ENCODE assay signal across 11 mouse cellular contexts in the genomic region with DNA sequence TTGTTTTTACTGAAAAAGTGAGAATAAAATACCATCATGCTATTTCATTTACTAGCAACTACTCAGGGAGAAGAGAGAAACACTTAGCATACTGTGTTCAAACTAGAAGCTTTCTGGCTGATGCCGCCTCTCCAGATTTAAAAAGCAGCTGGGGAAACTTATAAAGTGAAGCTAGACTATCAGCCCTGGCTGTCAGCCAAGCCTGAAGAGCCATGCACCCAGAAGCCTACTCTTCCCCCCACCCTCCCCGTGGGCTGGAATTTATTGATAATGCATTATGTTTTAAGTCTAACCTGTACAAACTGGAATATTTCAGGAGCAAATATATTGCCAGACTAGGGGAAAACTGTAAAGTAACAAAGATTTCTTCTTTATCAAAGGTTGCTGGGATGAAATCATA. TPM values are rescaled to one million over a fixed set of nuclear protein-coding genes. Genes with fewer than 3 reads are reported as not detected.
DNase-seq lines count a peak whose midpoint lies in the region; ATAC-seq and TF ChIP-seq lines count a peak whose summit lies in the region.
"Had no signal": no experiment of that assay in that cellular context is flagged by ENCODE, and none has a peak within 500 bp of the region (broad histone marks: within the 10 kb centered on the region; RNA-seq: fewer than 3 reads in every experiment).

No protein-coding gene starts in this region.

- no peak overlapping the region for H3K9ac ChIP-seq in midbrain, embryonic 14.5 days (replicated peaks; ENCODE audit: low read length)
- H3K9ac ChIP-seq in liver, postnatal 0 days (replicated peaks), result no peak overlapping the region
- H3K9ac ChIP-seq: intestine, embryonic 15.5 days had no signal

- no peak for TF ChIP-seq POLR2A in brain, embryonic 14.5 days (IDR thresholded peaks at IDR 0.05; ENCODE audit: borderline replicate concordance, extremely low read depth, insufficient read depth, insufficient read length, poor library complexity, severe bottlenecking)

- no peaks in the 10 kb centered on the region for H3K36me3 ChIP-seq in midbrain, embryonic 14.5 days (ENCODE audit: control insufficient read depth, insufficient read depth, low read length)
- H3K36me3 ChIP-seq in midbrain, embryonic 10.5 days, result no peaks in the 10 kb centered on the region
- no peaks in the 10 kb centered on the region for H3K36me3 ChIP-seq in liver, postnatal 0 days (replicated peaks; ENCODE audit: insufficient read depth, low read length)
- H3K36me3 ChIP-seq: intestine, embryonic 15.5 days had no signal

- no peak for TF ChIP-seq CTCF in brain, embryonic 14.5 days (IDR thresholded peaks at IDR 0.05; ENCODE audit: borderline replicate concordance, extremely low read depth, insufficient read depth, insufficient read length)
- TF ChIP-seq CTCF in liver, postnatal 0 days (IDR thresholded peaks at IDR 0.05; ENCODE audit: low read depth), result no peak

- no peak for ATAC-seq in midbrain, embryonic 14.5 days (ENCODE audit: low FRiP score, low TSS enrichment)
- ATAC-seq in liver, postnatal 0 days, result no peak
- ATAC-seq: intestine, embryonic 15.5 days had no signal

- no peak overlapping the region for H3K27ac ChIP-seq in midbrain, embryonic 14.5 days (replicated peaks; ENCODE audit: low read depth, low read length)
- no peak overlapping the region for H3K27ac ChIP-seq in midbrain, embryonic 10.5 days (replicated peaks)
- no peak overlapping the region for H3K27ac ChIP-seq in liver, postnatal 0 days (ENCODE audit: low read depth)
- H3K27ac ChIP-seq: intestine, embryonic 15.5 days had no signal

- H3K4me2 ChIP-seq in midbrain, embryonic 14.5 days (ENCODE audit: low read length), result peak overlapping the region; percentile 29; the same call in 1 of the 2 replicates
- H3K4me2 ChIP-seq in liver, postnatal 0 days (ENCODE audit: low read depth, low read length), result no peak overlapping the region
- H3K4me2 ChIP-seq: intestine, embryonic 15.5 days had no signal

- H3K4me1 ChIP-seq in midbrain, embryonic 14.5 days (ENCODE audit: control insufficient read depth, insufficient read depth, low read length), result no peaks in the 10 kb centered on the region
- peaks cover 9% of the 10 kb centered on the region for H3K4me1 ChIP-seq in midbrain, embryonic 10.5 days
- no peaks in the 10 kb centered on the region for H3K4me1 ChIP-seq in liver, postnatal 0 days (ENCODE audit: insufficient read depth)
- H3K4me1 ChIP-seq: intestine, embryonic 15.5 days had no signal

- no peaks in the 10 kb centered on the region for H3K27me3 ChIP-seq in midbrain, embryonic 14.5 days (ENCODE audit: control insufficient read depth, insufficient read depth, low read length)
- H3K27me3 ChIP-seq in midbrain, embryonic 10.5 days (ENCODE audit: low read depth, poor library complexity, severe bottlenecking), result no peaks in the 10 kb centered on the region
- H3K27me3 ChIP-seq in liver, postnatal 0 days (ENCODE audit: insufficient read depth, low read length), result no peaks in the 10 kb centered on the region
- H3K27me3 ChIP-seq: intestine, embryonic 15.5 days had no signal

- 67% methylated on average over 2 of the region's 2 CpGs for WGBS in midbrain, embryonic 14.5 days
- WGBS in midbrain, embryonic 10.5 days, result 88% methylated on average over 2 of the region's 2 CpGs
- 65% methylated on average over 2 of the region's 2 CpGs for WGBS in liver, postnatal 0 days (ENCODE audit: insufficient replicate concordance)

- DNase-seq in gastrocnemius, postnatal 10 days, result peak; percentile 4
- DNase-seq in gastrocnemius, adult 8-10 months (ENCODE audit: low spot score in 2 of 2), result no peak
- DNase-seq in midbrain, embryonic 14.5 days, result peak; percentile 36
- DNase-seq in midbrain, embryonic 10.5 days (ENCODE audit: low spot score), result no peak
- peak; percentile 63 for DNase-seq in brain, embryonic 14.5 days (ENCODE audit: low read depth)
- DNase-seq in layer of hippocampus, postnatal 10 days (ENCODE audit: low spot score in 2 of 2), result peak; percentile 12 to 14
- no peak for DNase-seq in T-cell, adult 2 months (ENCODE audit: low spot score)
- no peak for DNase-seq in liver, postnatal 0 days
- DNase-seq: gastrocnemius, postnatal 25 days; thymus, postnatal 36 days had no signal

- H3K4me3 ChIP-seq in midbrain, embryonic 14.5 days (replicated peaks; ENCODE audit: low read depth, low read length), result 0 out of 2 replicates have a peak overlapping the region, but pooled peaks have one; percentile 2
- H3K4me3 ChIP-seq in midbrain, embryonic 10.5 days, result no peak overlapping the region
- no peak overlapping the region for H3K4me3 ChIP-seq in liver, postnatal 0 days (ENCODE audit: low read depth, low read length)
- H3K4me3 ChIP-seq: intestine, embryonic 15.5 days had no signal

- no peaks in the 10 kb centered on the region for H3K9me3 ChIP-seq in midbrain, embryonic 14.5 days (ENCODE audit: control insufficient read depth, low read length)
- H3K9me3 ChIP-seq in midbrain, embryonic 10.5 days (replicated peaks), result no peaks in the 10 kb centered on the region
- no peaks in the 10 kb centered on the region for H3K9me3 ChIP-seq in liver, postnatal 0 days (ENCODE audit: low read length)
- H3K9me3 ChIP-seq: intestine, embryonic 15.5 days had no signal

- TF ChIP-seq EP300 in liver, postnatal 0 days (IDR thresholded peaks at IDR 0.05; ENCODE audit: low read depth), result no peak

RNA-seq across cellular contexts. Expression of a gene that starts 2.6 kb away (rescaled TPM):
- total RNA-seq in gastrocnemius, postnatal 10 days (2021), result under 1 TPM; 0.23 to 0.28 TPM
- under 1 TPM in 3 of 4 experiments, not detected in 1; 0.03 to 0.48 (median 0.15) TPM for total RNA-seq in gastrocnemius, adult 8-10 months (2022)
- polyA plus RNA-seq in midbrain, embryonic 14.5 days (2014; fragmentation: Nextera tagmentation; extraction: Ambion mirVana), result 6.7 and 6.8 TPM in 2 replicates
- polyA plus RNA-seq in midbrain, embryonic 10.5 days (2016; fragmentation: Nextera tagmentation; extraction: Ambion mirVana), result 0.07 and 0.30 TPM in 2 replicates
- 2.6 and 4.0 TPM in 2 replicates for polyA plus RNA-seq in brain, embryonic 14.5 days (2012; rRNA removed)
- total RNA-seq in layer of hippocampus, postnatal 10 days (2021), result 10 to 100 TPM; 15.3 to 16.7 TPM
- polyA plus RNA-seq in liver, postnatal 0 days (2015; fragmentation: Nextera tagmentation; extraction: Ambion mirVana), result not detected in 2 replicates

Comparison
In these comparisons a context has a peak if more than half of its experiments do, and no peak if none do; other contexts are left out.
1. DNase-seq: peak in gastrocnemius, postnatal 10 days (single experiment), midbrain, embryonic 14.5 days (single experiment), brain, embryonic 14.5 days (single experiment) and layer of hippocampus, postnatal 10 days (2 of 2); none in gastrocnemius, adult 8-10 months (0 of 2), midbrain, embryonic 10.5 days (single experiment), T-cell, adult 2 months (single experiment) and liver, postnatal 0 days (single experiment).